Mouse (Mus musculus): ENCODE measurements around the gene Slc25a22.

Slc25a22 gene

DNA sequence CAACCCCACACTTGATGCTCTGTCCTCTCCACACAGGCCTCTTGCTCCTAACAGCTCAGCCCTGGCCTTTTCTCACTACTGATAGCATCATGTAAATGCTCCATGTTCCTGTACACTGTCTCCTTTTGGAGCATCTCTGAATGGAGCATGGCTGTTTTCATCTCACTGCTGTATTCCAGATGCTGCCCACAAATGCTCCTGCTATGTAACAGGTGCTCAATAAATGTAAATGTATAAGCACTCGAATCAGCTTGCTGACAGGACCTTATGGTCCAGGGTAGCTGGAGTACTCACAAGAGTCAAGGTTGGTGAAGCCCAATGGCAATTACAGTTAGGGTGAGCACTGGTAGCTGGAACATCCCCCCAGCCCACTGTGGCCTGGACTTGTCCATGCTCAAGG, 33.5 kb upstream of the Slc25a22 start:
- DNase-seq = no peak

DNA sequence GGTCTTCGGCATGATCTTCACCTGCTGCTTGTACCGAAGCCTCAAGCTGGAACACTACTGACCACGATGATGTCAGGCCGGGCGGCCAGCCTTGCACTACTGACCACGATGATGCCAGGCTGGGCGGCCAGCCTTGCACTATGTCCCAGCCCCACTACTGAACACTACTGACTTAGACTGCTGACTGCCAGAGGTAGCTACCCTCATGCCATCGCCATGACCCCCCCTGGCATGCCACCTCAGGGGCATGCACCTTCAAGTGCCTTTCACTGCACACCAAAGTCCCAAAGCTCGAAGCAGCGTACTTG, 32.9 kb upstream of the Slc25a22 start:
- DNase-seq = no peak

GRCm38 (mm10) chr7:141469901-141470636, 32.4 kb upstream of the Slc25a22 start:
- DNase-seq = no peak

DNA sequence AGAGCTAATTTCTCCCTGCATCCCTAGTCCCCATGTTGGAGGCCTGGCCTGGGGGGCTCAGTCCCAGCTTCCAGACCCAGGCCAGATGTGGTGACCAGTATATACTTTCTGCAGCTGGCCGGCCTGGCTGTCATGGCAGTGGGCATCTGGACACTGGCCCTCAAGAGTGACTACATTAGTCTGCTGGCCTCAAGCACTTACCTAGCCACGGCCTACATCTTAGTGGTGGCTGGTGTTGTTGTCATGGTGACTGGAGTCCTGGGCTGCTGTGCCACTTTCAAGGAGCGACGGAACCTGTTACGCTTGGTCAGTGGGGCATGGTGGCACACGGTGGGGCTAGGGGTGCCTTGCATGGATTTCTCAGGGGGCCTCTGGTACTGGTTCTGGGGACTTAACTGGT, 31.7 kb upstream of the Slc25a22 start:
- no peak for DNase-seq

GRCm38 (mm10) chr7:141468522-141469211, 31.0 kb upstream of the Slc25a22 start:
- DNase-seq = peak; percentile 54

GRCm38 (mm10) chr7:141468164-141468521, 30.5 kb upstream of the Slc25a22 start:
- DNase-seq = no peak

DNA sequence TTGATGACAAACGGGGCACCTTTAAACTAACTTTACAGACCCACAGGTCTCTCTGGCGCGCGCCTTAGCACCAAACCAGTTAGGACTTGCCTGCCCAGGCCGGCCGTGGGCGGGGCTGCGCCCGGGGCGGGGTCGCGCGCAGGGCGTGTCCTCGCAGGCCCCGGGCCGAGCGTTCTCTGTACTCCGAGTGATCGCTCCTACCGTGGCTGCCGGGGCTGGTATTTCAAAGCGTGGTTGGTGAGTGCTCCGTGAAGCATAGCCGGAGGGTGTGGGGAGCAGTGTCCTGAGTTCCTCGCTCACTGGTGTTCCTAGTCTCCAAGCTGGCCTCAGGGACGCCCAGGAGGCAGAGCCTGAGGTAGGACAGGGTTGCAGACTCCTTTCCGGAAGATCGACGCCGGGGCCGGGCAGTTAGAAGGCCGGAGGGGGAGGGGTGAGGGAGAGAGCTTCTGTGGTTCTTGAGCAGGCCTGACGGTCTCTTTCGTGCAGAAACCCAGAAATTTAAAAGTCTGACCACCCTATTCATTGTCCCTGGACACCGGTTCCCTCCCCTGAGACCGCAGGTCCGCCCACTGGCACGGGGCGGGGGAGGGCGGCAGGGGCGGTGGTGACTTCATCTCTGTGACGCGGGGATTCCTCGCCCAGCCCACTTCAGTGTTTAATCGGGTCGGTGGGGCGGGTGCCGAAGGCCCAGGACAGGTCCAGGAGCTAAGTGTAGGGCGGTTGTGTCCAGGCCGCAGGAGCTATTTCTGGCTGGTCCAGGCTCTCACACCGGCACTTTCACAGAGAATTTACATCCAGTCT, 29.7 kb upstream of the Slc25a22 start, which contains the start of gene Cd151:
Gene Cd151, plus strand, starts transcription at position 163 of the 801 bp plus-strand sequence.
- peak; percentile 77 for DNase-seq

DNA sequence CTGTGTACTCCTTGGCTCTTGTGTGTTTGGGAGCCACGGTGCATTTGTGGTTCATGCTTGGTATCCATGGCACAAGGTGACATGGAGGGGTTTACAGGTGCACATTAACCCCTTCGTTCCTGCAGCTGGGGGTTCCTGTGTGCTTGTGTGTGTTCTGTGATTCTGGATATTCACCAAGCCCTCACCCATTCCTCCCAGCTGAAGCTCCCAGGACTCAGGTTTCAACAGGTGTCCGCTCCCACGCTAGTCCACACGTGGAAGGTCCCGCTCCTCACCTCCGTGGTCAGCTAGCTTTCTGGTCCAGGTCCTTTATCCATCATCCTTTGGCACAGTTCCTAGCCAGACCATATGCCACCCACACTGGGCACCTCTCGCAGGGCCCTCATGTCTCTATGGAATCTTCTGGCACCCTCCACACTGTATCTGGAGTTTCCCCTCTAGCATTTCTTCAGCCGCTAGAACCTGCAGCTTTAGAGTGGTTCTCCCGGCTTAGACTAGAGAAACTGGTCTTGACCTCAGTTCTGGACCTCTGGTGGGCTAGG, 29.0 kb upstream of the Slc25a22 start:
- no peak for DNase-seq

GRCm38 (mm10) chr7:141466045-141466394, 28.3 kb upstream of the Slc25a22 start:
- DNase-seq = no peak

DNA sequence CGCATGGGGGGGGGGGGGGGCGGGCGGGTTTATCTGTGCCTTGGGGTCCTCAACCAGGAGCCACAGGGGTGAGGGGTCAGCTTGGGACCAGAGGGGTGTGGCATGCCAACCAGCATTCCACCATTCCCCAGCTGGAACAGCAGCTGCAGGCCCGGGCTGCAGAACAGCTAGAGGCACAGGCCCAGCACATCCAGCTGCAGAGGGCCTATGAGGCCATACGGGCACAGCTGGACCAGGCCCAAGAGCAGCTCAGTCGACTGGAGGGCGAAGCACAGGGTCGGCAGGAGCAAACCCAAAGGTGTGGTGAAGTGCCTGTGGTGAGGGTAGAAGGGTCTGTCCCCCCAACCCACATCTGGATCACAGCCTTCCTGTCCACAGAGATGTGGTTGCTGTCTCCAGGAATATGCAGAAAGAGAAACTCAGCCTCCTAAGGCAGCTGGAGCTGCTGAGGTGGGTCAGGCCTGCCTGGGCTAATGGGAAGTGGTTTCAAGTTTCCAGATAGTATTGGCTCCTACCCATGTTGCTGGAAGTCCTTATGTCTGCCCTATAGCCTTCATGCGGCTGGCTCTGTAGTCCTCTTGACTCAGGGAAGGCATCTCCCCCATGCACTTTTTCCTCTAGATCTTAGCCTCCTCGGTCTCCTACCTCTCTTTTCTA, 27.8 kb upstream of the Slc25a22 start:
- DNase-seq = no peak

DNA sequence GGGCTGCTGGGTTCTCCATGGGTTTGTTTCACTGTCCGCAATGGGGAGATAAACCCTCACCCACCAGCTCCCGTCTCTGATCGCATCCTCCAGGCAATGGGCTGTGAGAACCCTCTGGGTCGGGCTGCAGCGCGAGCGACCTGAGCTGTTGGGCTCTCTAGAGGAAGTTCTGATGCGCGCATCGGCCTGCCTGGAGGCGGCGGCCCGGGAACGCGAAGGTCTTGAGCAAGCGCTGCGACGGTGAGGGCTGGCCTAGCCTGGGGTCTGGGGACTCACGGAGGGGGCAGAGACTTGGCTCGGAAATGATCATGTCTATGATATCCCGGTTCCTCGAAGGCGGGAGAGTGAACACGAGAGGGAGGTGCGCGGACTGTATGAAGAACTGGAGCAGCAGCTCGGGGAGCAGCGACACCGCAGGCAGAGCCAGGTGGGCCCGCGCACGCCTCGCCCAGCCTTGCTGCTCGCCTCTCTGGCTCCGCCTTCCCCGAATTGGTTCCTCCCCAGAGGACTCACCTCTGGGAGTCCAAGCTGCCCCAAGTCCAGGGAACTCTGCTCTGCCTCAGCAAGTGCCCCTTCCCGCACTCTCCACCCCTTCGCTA, 27.0 kb upstream of the Slc25a22 start:
- peak; percentile 38 for DNase-seq

DNA sequence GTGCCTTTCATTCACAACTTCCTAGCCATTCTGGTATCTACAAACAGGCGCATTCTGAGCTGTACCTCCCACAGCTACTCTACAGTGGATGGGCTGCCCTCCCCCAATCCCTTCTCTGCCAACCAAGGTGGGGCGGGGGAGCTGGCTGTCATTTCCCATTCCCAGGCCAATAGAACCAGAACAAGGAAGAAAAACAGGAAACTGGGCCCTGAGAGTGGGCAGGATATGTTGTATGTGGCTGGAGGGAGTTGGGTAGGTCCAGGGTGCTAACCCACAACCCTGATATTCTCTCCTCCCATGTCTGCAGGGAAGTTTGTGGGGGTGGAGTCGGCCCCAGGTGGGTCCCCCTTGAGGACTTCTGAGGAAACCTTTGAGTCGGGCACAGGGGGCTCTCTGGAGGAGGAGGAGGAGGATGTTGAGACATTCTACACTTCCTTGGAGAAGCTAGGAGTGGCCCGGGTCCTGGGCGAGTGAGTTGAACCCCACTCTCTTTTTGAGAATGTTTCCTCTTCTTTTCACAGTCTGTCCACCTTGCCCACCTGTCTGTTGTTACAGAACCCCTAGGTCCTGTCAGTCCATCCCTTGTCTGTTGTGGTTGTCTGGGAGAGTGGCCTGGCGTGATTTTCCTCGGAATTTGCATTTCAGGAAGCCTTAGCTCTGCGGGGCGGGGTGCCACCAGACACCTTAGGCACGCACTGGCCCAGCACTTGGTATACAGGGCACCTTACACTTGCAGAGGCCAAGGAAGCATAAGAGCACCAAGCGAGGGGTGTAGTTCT, 26.3 kb upstream of the Slc25a22 start:
- DNase-seq = no peak

GRCm38 (mm10) chr7:141462333-141462821, 24.7 kb upstream of the Slc25a22 start:
- no peak for DNase-seq

DNA sequence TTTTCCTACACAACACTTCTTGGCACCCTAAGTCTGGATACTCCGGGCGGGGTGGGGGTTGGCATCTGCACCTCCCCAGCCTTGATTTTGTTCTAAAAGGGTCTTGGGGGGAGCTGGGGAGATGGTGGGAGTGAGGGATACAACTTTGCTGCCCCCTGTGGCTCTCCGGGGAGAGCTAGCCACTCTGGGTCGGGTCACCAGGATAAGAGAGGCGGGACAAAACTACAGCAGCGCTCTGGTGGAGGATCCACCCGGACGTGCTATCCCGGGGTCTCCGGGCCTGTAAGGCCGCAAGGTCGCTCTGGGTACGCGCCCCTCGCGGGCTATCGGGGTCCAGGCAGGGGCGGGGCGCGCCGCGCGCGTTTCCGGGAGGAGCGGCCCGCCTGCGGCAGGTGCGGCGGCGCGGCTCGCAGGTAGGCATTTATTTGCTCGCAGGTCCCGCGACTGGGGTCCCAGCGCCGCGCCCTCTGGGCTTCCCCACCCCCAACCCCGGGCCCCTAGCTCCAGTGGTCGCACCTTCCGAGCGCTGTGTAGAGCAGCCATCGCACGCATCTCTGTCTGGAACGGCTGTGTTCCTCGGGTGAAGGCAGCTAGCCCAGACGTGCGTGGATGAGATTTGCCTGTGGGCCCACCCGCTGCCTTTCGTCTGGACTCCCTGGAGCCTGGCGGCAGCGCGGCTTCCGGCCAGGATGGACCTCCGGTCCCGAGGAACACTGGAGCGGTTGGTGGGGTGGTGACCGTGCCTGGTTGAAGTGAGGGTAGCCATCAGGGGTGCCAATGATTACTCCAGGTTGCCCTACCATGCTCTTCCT, 24.0 kb upstream of the Slc25a22 start:
- DNase-seq = no peak

DNA sequence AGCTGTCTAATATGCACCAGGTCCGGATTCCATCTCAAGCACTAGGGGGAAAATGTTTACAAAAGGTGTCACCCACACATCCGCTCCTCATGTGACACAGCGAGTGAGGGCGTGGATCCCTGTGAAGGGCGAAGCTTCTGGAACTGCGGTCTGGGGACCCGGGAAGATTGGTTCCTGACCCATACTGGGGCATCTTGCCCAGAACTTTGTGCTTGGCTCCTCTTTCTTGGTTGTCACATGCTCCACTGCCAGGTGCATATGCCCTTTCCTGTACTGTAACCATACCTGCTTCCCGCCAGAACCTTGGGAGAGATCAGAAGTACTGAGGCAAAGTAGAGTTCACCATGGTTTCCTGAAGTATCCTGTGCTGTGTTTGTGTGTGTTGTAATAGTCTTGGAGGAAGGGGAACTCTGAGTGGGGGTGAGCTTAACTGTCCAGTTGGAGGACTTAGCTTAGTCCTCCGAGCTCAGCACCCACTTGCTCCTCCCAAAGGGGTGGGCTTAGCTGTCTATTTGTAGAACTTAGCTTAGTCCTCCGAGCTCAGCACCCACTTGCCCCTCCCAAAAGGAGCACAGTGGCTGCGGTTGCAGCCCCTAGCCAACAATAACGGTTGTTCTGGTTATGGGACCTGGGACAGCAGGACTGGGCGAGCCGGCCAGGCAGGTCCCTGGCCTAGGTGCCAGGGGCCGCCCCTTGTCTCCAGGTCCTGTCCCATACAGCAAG, 22.9 kb upstream of the Slc25a22 start, which contains the start of gene Cracr2b:
Gene Cracr2b, plus strand, starts transcription at position 704 of the 723 bp plus-strand sequence.
- DNase-seq = no peak

GRCm38 (mm10) chr7:141460001-141460390, 22.3 kb upstream of the Slc25a22 start:
- DNase-seq = no peak

- DNase-seq = no peak
These were observed 21.6 kb upstream of the Slc25a22 start for GRCm38 (mm10) chr7:141459301-141459711.

GRCm38 (mm10) chr7:141458661-141459060, 21.0 kb upstream of the Slc25a22 start:
- DNase-seq = no peak

DNA sequence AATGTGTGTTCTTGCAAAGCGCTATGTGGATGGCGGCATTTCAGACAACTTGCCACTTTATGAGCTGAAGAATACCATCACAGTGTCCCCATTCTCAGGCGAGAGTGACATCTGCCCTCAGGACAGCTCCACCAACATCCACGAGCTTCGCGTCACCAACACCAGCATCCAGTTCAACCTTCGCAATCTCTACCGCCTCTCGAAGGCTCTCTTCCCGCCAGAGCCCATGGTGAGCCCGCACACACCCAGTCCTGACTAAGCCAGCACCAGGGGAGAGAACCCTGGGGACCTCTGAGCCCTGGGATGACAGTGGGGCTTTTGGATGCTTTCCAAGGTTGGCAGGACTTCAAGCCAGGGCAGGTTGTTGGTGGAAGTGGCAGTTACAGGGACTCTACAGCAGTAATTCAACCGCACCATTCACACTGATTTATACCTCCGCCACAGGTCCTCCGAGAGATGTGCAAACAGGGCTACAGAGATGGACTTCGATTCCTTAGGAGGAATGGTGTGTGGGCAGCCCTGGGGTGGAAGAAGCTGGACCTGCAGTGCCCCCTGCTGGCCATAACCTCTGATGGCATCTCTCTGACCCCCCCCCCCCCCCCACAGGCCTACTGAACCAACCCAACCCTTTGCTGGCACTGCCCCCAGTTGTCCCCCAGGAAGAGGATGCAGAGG, 20.4 kb upstream of the Slc25a22 start:
- peak; percentile 57 for DNase-seq

Data from thymus, postnatal 25 days (tissue).